Mouse (Mus musculus) heart, postnatal 36 days (tissue): ENCODE data around the gene Scin. TPM values are rescaled to one million over a fixed set of nuclear protein-coding genes. Genes with fewer than 3 reads are reported as not detected.
"Not testable (repeated sequence)": the region's sequence is repeated elsewhere in the genome, so short reads cannot be mapped to it uniquely, and the experiment has no call there.

Experiments
- DNase-seq, 2 experiments: peaks; one replicate each; pipeline ENCODE4 v3.0.0; 2021 to 2022
- intact Hi-C: fragments of 180-260 bp; cut with DNase I; formaldehyde crosslinking; loops from one replicate; pipeline ENCODE4 v1.15.1; 2025
- total RNA-seq, 2 experiments: library from RNA; stranded (reverse); gene quantifications; 2 replicates each; pipeline ENCODE4 v1.2.3; 2021

Scin gene
- total RNA-seq = 1 to 10 TPM; 1.0 to 1.9 TPM

- DNase-seq = peak in 1 of 2 experiments; percentile 2
- intact Hi-C loops = no loop called here
Observed at GRCm38 (mm10) chr12:40133573-40134271, at the start of gene Scin. Gene Scin (minus strand): TSS chr12:40134228.

DNA sequence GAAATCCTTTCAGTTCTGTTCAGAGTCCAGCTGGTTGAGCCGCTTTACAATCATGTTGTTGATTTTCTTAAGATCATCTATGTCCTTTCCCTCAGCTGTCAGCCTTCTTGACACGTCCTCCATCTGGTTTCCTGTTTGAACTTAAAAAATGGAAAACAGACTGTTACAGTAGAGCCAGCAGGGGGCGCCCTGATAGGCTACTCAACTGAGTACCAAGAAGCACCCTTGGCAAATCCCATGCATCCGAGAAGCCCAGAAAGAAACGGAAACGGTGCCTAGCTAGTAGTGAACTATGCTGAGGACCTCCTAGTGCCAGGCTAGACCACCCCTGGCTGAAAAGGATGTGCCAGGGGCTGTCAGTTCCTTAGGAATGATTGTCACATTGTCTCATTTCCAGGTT is 43.1 kb upstream of the Scin start:
- intact Hi-C loops = loop anchor here (1.0 kb wide), 1 partner anchor 23 kb away; no protein-coding TSS in a partner anchor
- DNase-seq = peak; percentile 29 to 44

DNA sequence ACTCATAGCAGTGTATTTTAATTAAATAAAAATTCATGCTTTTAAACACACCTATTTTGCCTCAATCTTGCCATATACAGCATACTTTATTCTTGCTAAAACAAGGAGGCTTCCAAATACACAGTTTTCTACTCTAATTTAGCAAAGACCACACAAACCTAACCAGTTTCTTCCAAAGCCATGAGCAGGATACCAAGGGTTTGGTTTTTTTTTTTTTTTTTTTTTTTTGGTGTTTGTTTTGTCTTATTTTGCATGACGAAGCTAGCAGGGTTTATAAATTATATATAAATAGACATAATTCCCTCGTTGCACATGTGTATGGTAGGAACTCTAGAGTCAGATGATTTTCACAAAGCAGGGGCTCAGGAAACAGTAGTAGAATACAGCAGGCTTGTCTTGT is 42.1 kb upstream of the Scin start:
- no peak for DNase-seq
- intact Hi-C loops = no loop called here

- intact Hi-C loops, DNase-seq: not testable (repeated sequence)
Observed at GRCm38 (mm10) chr12:40175171-40175570, 41.1 kb upstream of the Scin start.

GRCm38 (mm10) chr12:40171637-40172036 is 37.6 kb upstream of the Scin start:
- DNase-seq = no peak
- intact Hi-C loops = no loop called here

DNA sequence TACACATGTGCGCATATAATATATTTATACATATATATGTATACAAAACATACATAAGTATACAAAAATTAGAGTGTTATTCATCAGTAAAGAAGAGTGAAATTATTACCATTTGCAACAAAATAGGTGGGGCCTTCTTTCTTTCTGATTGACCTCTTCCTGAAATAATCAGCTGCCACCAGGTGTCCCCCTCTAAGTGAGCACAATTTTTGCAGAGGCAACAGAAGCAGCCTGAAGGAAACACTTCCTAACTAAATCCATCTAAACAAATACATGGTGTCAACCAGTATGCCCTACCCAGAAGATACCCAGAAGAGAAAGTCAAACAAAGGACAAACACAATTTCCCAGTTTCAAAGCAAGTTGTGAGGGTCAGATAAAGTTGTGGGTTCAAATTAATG is 35.6 kb upstream of the Scin start:
- no peak for DNase-seq
- intact Hi-C loops = loop anchor here (10.0 kb wide), 1 partner anchor 505 kb away; no protein-coding TSS in a partner anchor

GRCm38 (mm10) chr12:40164621-40165020 is 30.6 kb upstream of the Scin start:
- no peak for DNase-seq
- intact Hi-C loops = loop anchor here (1.0 to 10.0 kb wide), 3 partner anchors 82 to 654 kb away; no protein-coding TSS in a partner anchor

- no peak for DNase-seq
- intact Hi-C loops = loop anchor here (10.0 kb wide), 1 partner anchor 496 kb away; no protein-coding TSS in a partner anchor
Observed at GRCm38 (mm10) chr12:40160777-40161176, 26.7 kb upstream of the Scin start.

- DNase-seq = no peak
- intact Hi-C loops = no loop called here
Observed at GRCm38 (mm10) chr12:40154188-40154587, 20.2 kb upstream of the Scin start.

- no peak for DNase-seq
- intact Hi-C loops = no loop called here
Observed at GRCm38 (mm10) chr12:40152353-40153069, 18.5 kb upstream of the Scin start.

- DNase-seq = no peak
- intact Hi-C loops = no loop called here
Observed at GRCm38 (mm10) chr12:40147319-40147718, 13.3 kb upstream of the Scin start.

GRCm38 (mm10) chr12:40146510-40146909 is 12.5 kb upstream of the Scin start:
- DNase-seq = no peak
- intact Hi-C loops = no loop called here

DNA sequence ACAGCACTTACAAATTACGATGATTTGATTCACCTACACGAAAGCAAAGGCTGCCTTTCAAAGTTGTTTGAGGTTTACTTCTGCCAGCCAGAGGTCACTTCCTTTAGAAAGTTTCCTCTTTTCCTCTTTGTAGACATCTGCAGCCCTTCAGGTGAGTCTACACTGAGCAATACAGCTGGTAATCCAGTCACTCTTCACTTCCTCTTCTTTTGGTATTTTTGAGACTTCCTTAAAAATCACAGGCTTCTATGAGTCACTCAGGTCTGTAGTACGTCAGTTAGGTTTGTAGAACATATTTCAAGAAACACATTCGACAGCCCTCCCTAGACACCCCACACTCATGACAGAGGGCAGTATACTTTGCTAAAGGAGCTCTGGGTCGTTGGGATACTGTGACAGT is 6.7 kb upstream of the Scin start:
- intact Hi-C loops = no loop called here
- no peak for DNase-seq

- intact Hi-C loops = no loop called here
- DNase-seq = no peak
Observed at GRCm38 (mm10) chr12:40139484-40140245, 5.6 kb upstream of the Scin start.

GRCm38 (mm10) chr12:40134529-40134928 is 501 bp upstream of the Scin start:
- DNase-seq = no peak
- intact Hi-C loops = no loop called here

DNA sequence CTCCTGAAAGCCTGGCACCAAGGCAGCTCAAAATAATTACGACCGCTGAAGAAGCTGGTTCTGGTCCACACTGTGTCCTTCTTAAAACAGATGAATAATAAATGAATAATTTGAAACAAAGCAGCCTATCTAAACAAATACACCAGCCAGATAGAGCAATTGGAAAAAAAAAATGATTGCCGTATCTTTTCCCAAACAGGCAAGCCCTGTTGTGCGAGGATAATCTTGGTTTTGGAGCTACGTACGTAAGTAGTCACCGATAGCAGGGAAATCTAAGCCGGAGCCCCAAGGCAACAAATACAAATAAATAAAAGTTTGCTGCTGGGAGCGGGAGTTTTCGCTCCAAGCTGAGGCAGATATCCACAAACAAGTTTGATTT is 845 bp downstream of the Scin start:
- DNase-seq = no peak
- intact Hi-C loops = no loop called here

- no peak for DNase-seq
- intact Hi-C loops = no loop called here
Observed at GRCm38 (mm10) chr12:40118872-40119271, 15.2 kb downstream of the Scin start.

DNA sequence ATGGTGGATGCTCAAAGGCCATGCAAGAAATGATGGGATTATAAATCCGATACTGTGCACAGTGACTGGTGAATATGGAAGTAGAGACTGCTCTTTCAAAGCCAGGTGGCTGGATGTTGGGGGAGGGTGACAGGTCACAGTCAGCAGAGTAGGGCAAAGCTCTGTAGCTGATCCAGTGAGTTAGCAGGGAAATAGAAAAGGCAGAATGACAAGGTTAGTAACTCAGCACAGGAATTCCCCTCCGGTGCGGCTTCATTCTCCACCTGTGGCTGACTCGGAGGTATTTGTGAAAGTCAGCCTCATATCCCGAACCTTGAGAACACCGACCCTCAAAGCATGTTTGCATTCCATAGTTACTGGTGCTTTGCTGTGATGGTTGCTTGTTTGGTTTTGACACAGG is 17.0 kb downstream of the Scin start:
- intact Hi-C loops = no loop called here
- DNase-seq = no peak

GRCm38 (mm10) chr12:40116214-40116613 is 17.8 kb downstream of the Scin start:
- no peak for DNase-seq
- intact Hi-C loops = no loop called here

DNA sequence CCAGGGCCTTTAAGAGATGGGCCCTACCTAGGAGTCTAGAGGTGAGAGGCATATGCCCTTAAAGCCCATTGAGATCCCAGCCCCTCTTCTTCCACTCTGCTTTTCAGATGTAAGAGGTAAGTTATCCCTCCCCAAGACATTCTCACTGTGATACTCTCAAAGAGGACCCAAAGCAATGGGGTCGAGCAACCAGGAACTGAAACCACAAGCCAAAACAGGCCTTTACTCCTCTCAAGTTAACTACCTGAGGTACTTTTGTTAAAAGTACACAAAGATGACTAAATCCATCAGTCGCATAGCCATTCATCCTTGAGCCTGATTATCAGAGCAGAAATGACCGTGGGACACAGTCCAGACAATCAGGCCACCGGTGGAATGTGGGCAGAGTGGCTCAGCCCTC is 19.1 kb downstream of the Scin start:
- intact Hi-C loops = no loop called here
- DNase-seq = no peak

DNA sequence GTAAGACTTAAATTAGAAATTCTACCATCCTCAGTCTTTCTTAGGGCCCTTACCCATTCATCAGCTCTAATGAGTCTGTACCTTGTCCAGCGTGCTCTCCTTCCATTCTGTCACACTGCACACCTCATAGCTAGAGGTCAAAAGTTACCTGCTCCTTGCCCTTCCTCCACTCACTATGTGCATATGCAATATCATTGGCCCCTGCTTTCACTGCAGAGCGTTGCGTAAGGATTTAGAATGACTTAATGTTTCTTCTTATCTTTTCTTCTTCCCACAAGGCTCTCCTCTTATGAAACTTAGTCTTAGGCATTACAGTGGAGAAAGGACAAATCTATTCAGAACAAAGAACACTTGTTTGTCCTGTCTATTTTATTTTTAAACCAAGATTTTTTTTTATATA is 20.0 kb downstream of the Scin start:
- no peak for DNase-seq
- intact Hi-C loops = no loop called here
